Mouse (Mus musculus) gastrocnemius, adult 2 months (tissue): ENCODE data around the gene Oit3. TPM values are rescaled to one million over a fixed set of nuclear protein-coding genes. Genes with fewer than 3 reads are reported as not detected.

Experiments used
- DNase-seq: peaks from one replicate; pipeline ENCODE4 v3.0.0; 2022
- H3K27ac ChIP-seq: fragments of 200-600 bp; 2 replicates; pipeline ENCODE4 v1.8.1; 2022; ENCODE audit warnings: mild to moderate bottlenecking
- H3K4me3 ChIP-seq: fragments of 200-600 bp; 2 replicates; pipeline ENCODE4 v1.8.1; 2022; ENCODE audit warnings: mild to moderate bottlenecking, moderate library complexity
- CTCF ChIP-seq: fragments of 200-600 bp; IDR thresholded peaks from 2 replicates; pipeline ENCODE4 v1.8.1; 2022; ENCODE audit warnings: antibody characterized with exemption, mild to moderate bottlenecking, moderate library complexity
- intact Hi-C: fragments of 180-260 bp; cut with DNase I; formaldehyde crosslinking; loops from one replicate; pipeline ENCODE4 v1.15.1; 2025
- total RNA-seq, 2 experiments: library from RNA; stranded (reverse); gene quantifications; 2 replicates each; pipeline ENCODE4 v1.2.3; 2021

Oit3 gene
- total RNA-seq, 2 experiments from 2014 or later = 0.11 TPM; not detected in 1

DNA sequence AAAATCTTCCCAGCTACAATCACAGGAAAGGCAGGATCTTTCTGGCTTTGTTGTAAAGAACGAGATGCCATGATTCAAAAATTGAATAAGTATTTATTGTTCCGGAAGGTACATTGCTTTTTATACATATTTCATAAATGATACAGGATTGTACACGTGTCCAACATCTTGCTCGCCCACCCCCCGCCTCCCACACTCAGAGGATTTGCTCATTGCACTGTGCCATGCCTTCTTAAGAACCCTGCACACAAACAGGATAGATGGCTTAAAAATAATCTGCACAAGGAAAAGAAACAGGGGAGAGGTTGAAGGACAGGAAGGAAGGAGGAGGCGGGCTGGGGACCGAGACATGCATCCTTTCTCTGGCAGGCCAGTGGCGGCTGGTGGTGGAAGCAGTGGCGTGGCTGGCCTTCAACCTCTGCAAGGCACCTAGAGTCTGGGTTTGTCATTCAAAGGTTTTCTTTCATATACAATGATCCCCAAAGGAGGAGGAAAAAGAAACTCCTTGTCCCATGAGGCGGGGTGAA lies 5.4 kb upstream of the Oit3 start:
- no peak overlapping the region for H3K4me3 ChIP-seq
- no peak for TF ChIP-seq CTCF

DNA sequence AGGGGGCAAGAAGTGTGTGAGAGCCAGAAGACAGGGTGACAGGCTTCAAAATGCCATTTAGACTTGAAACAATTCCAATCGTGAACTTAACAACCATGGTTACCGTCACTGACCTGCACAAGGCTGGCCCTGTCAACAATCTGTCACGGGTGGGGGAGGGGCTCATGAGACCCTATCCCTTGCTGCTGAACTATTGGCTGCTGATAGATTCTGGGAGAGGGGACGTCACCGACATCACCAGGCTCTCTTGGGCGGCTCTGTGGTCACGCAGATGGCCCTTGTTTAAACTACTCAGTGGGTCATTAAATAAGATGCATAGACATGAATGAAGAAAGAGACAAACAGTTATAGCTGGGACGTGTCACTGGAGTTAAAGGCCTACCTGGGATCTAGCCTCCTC lies 3.1 kb upstream of the Oit3 start:
- intact Hi-C loops = no loop called here
- H3K27ac ChIP-seq = no peak overlapping the region
- no peak overlapping the region for H3K4me3 ChIP-seq
- no peak for DNase-seq
- TF ChIP-seq CTCF = no peak

More for the DNA sequence above, 5.4 kb upstream of the Oit3 start:
- no peak overlapping the region for H3K27ac ChIP-seq
- no peak for DNase-seq
- intact Hi-C loops = no loop called here

DNA sequence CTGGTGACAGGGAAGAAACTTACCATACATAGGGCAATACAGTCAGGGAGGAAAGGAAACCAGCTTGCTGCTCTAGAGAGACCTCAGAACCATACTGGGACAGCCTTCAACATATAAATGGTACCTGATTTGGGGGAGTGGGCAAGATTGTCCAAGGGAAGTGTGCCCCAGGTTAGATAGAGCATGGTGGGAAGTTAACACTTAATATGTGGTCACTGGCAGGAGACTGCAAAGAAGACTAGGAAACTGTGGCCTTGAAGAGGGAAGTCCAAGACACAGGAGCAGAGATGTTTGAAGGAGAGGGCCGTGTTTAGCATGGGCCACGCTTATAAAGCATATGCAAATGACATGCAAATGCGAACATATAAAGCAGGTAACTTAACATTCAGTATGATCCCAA lies 2.5 kb upstream of the Oit3 start:
- H3K4me3 ChIP-seq = no peak overlapping the region
- H3K27ac ChIP-seq = no peak overlapping the region
- no peak for DNase-seq
- intact Hi-C loops = no loop called here
- no peak for TF ChIP-seq CTCF

GRCm38 (mm10) chr10:59443212-59443611 lies 1.6 kb upstream of the Oit3 start:
- DNase-seq = no peak
- Histone ChIP-seq H3K27ac (no peak overlapping the region), H3K4me3 (no peak overlapping the region)
- TF ChIP-seq CTCF = no peak
- intact Hi-C loops = no loop called here

DNA sequence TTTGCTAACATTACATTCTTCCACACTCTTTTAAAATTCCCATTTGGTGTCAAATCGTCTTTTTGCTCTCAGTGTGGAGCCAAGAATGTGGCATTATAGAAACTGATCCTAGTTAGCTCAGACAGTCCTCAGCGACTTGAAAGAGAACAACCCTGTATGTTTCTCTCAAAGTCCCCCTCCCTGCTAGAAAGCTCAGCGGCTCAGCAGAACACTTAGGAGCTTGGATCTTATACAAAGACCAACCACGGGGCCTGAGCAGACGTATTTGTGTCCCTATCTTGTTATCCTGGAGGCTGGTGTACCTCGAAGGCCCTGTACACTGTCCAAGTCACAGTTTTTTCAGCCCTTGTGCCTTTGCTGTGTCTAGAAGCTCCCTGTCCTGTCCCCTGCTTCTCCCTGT lies 1.4 kb downstream of the Oit3 start:
- intact Hi-C loops = no loop called here
- Histone ChIP-seq H3K27ac (peak overlapping the region; percentile 62), H3K4me3 (no peak overlapping the region)
- TF ChIP-seq CTCF = no peak
- no peak for DNase-seq

DNA sequence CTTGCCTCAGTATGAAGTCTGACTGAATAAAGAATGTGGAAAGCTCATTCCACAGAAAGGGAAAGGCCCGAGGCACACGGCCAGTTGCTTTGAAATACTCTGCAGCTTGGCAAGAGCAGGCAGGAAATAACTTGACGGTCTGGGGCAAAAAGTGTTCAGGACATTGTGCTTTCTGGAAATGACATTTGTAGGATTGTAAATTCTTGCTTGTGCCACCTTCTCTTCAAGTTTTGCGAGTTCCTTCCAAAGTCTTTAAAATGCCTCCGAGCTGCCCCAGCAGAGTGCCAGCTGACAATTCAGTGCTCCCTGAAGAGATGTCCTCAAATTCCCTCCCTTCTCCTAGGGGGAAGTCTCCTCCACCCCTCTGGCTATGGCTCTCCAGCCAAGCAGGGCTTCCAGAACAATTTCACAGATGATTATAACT lies 2.1 kb downstream of the Oit3 start:
- H3K27ac ChIP-seq = peak overlapping the region; percentile 62
- intact Hi-C loops = no loop called here

DNA sequence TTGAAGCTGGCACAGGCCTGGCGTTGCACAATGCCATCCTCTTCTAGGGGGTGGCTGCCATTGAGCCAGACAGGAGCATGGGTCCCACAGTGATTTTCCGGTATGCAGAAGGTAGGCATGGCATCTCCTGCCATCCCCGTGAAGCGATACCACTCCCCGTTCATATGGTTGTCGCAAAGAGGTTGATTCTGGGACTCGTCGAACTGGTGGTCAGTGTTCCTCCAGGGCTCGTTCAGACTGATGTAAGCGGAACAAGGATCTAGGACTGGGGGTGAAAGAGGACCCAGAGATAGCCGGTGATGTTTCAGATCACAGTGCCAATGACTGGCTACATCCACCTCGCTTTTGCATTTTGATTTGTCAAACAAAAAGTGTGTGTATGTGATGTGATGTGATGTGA lies 2.9 kb downstream of the Oit3 start:
- no peak for TF ChIP-seq CTCF
- H3K27ac ChIP-seq = peak overlapping the region; percentile 56
- H3K4me3 ChIP-seq = no peak overlapping the region
- DNase-seq = no peak
- intact Hi-C loops = no loop called here

More for the DNA sequence above, 2.1 kb downstream of the Oit3 start:
- TF ChIP-seq CTCF = no peak
- DNase-seq = peak; percentile 83
- no peak overlapping the region for H3K4me3 ChIP-seq

DNA sequence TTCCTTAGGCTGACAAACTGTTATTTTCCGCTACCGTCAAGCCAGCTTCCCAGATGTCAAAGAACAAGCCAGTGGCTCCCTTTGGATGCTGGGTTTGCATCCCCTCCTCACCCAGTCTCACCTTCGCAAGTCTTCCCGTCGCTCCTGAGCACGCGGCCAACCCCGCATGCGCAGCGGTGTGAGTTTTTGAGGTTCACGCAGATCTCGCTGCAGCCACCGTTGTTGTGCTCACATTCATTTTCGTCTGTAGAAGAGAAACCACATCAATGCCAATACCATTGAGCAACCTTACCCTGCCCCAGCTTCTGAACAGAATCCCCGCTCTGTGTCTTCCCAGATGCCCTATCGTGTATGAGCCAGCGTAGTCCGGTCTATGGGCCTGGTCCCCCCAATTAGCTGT lies 5.8 kb downstream of the Oit3 start:
- H3K27ac ChIP-seq = no peak overlapping the region
- intact Hi-C loops = no loop called here
- no peak for DNase-seq
- no peak for TF ChIP-seq CTCF
- H3K4me3 ChIP-seq = no peak overlapping the region

DNA sequence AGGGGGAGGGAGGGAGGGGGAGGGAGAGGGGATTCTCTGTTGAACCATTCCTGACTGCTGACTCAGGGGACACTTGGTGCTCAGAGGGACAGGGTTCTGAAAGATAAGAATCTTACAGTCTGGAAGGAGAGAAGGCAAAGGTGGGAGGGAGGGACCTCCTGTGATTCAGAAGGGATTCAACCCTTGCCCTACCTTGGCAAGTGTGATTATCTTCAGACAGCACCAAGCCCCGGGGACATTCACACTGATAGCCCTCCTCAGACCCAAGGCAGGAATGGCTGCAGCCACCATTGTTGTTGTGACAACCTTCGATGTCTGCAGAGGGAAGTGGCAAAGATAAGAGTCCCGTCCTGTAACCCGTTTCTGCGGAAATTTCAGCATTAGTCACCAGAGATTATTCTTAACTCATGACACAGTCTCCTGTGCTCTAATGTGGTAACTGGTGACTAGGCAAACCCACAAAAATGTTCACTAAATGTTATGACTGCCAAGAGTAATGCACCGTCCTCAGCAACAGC lies 10.8 kb downstream of the Oit3 start:
- Histone ChIP-seq H3K27ac (0 out of 2 replicates have a peak overlapping the region, but pooled peaks have one; percentile 16), H3K4me3 (no peak overlapping the region)
- TF ChIP-seq CTCF = no peak
- intact Hi-C loops = no loop called here
- DNase-seq = no peak

DNA sequence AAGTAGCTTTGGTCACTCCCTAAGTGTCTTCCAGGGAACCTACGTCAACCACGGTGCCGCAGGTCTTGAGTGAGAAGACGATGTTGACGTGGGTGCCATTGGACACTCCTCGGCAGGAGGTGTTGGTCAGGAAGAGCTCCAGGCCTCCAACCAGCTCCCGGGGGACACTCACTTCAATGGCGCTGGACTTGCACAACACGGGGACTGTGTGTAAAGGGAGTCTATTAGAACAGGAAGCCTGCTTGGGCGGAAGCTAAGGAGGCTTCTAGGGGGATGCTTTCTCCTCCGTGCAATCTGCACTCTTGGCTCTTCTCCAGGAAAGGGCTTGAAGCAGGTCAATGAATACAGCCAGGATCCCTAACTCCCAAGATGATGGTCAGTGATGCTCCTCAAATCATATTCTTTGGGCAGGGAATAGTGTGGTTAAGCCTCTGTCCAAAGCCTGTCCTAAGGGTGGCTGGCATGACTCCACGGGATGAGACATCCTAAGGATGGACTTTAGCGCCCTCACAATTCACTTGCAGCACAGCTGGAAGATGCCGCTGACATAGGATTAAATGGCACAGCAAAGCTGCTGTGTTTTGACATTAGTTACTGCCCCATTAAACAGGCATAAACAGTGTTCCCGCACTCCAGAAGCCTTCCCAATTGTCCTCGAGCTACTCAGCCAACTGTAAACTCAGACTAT lies 12.0 kb downstream of the Oit3 start:
- intact Hi-C loops = no loop called here

DNA sequence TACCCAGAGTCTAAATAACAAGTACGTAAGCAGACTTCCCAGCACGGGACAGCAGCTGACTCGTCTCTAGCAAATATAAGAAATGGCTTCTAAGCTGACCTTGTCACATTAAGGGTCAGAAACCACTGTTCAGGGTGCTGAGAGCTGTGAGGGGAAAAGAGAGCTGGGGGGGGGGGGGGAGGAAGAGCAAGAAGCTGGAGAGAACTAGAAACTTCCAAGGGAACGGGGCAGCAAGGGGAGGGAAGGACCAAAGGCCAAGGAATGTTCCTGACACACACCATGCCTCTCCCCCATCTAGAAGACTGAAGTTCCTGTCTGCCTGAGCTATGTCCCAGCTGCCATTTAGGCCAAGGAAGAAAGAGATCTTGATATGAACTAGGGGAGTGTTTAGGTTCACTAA lies 15.2 kb downstream of the Oit3 start:
- intact Hi-C loops = no loop called here
- DNase-seq = no peak
- Histone ChIP-seq H3K4me3 (no peak overlapping the region), H3K27ac (peak overlapping the region; percentile 59; the same call in 1 of the 2 replicates)
- TF ChIP-seq CTCF = no peak

More for the DNA sequence above, 12.0 kb downstream of the Oit3 start:
- no peak for TF ChIP-seq CTCF
- no peak for DNase-seq
- Histone ChIP-seq H3K27ac (no peak overlapping the region), H3K4me3 (no peak overlapping the region)

- no peak for TF ChIP-seq CTCF
- intact Hi-C loops = no loop called here
- Histone ChIP-seq H3K4me3 (no peak overlapping the region), H3K27ac (peak overlapping the region; percentile 59)
- DNase-seq = peak; percentile 81
Measured at GRCm38 (mm10) chr10:59425369-59425768, 16.2 kb downstream of the Oit3 start.

DNA sequence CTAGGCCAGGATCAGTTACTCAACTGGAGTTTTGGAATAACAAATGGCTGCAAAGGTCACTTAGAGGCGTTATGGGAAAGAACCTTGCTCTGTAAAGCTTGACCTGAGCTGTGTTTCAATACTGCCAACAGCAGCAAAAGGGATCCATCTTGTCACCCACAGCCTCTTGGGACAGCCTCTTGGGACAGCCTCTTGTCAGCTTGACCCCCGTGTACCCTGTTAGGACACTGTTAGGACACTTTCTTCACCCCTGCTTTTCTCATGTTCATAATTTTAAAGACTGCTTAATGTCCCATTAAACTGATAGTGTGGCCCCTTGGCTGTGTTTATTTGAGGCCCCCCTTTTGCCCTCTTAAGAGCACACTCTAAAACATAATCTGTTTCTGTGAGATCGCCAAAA lies 17.1 kb downstream of the Oit3 start:
- peak overlapping the region; percentile 57 for H3K27ac ChIP-seq
- no peak overlapping the region for H3K4me3 ChIP-seq
- DNase-seq = no peak
- intact Hi-C loops = no loop called here
- TF ChIP-seq CTCF = no peak

- Histone ChIP-seq H3K4me3 (no peak overlapping the region), H3K27ac (no peak overlapping the region)
- intact Hi-C loops = no loop called here
- TF ChIP-seq CTCF = no peak
- no peak for DNase-seq
Measured at GRCm38 (mm10) chr10:59419516-59419915, 22.1 kb downstream of the Oit3 start.
